In the genomic region with DNA sequence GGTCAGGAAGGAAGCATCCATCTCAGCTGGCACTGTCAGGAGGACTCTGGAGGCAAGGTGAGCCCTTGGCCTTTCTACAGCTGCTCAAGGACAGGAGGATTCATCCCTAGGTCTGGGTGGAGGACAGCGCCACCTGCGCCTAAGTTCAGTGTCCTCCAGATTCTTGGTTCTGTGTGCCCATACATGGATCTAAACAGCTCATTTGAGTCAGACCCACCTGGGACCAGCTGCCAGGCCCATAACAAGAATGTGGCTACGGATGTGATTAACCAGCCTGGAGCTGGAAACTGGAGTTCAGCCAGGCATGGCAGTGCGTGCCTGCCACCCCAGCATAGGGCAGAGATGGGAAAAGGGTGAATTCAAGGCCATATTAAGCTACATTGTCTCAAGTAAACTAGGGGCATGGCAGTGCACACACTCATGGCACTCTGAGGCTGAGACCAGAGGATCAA, we compare ENCODE assay signal across 9 mouse cellular contexts. TPM values are rescaled to one million over a fixed set of nuclear protein-coding genes. Genes with fewer than 3 reads are reported as not detected.
A peak's percentile ranks its signal among the peaks of the same experiment; 100 is the strongest.
DNase-seq lines count a peak whose midpoint lies in the region; ATAC-seq and TF ChIP-seq lines count a peak whose summit lies in the region.
"Had no signal": no experiment of that assay in that cellular context is flagged by ENCODE, and none has a peak within 500 bp of the region (broad histone marks: within the 10 kb centered on the region; RNA-seq: fewer than 3 reads in every experiment).

No protein-coding gene starts in this region.

- peaks cover 41% of the 10 kb centered on the region for H3K4me1 ChIP-seq in heart, embryonic 16.5 days (ENCODE audit: control insufficient read depth, insufficient read depth, low read length)
- H3K4me1 ChIP-seq in forebrain, postnatal 0 days (ENCODE audit: insufficient read depth): peaks cover 10% of the 10 kb centered on the region; the same call in 1 of the 2 replicates
- H3K4me1 ChIP-seq in stomach, embryonic 14.5 days (ENCODE audit: control insufficient read depth, insufficient read depth, low read length): peaks cover 15% of the 10 kb centered on the region

- H3K9ac ChIP-seq in heart, embryonic 16.5 days (ENCODE audit: low read length): no peak overlapping the region
- H3K9ac ChIP-seq in forebrain, postnatal 0 days: no peak overlapping the region
- no peak overlapping the region for H3K9ac ChIP-seq in stomach, embryonic 14.5 days (replicated peaks; ENCODE audit: low read depth, low read length)

- no peaks in the 10 kb centered on the region for H3K36me3 ChIP-seq in heart, embryonic 16.5 days (ENCODE audit: control insufficient read depth, insufficient read depth)
- no peaks in the 10 kb centered on the region for H3K36me3 ChIP-seq in forebrain, postnatal 0 days (ENCODE audit: insufficient read depth)
- H3K36me3 ChIP-seq in stomach, embryonic 14.5 days (ENCODE audit: control insufficient read depth, insufficient read depth, low read length): no peaks in the 10 kb centered on the region

- H3K4me2 ChIP-seq in heart, embryonic 16.5 days (ENCODE audit: low read depth, low read length): no peak overlapping the region
- H3K4me2 ChIP-seq in forebrain, postnatal 0 days (ENCODE audit: low read depth): peak overlapping the region; percentile 27; the same call in 1 of the 2 replicates
- no peak overlapping the region for H3K4me2 ChIP-seq in stomach, embryonic 14.5 days (replicated peaks; ENCODE audit: low read depth, low read length)

- 71% methylated on average over 4 of the region's 4 CpGs for WGBS in heart, embryonic 16.5 days
- 22% methylated on average over 4 of the region's 4 CpGs for WGBS in forebrain, postnatal 0 days
- WGBS in stomach, embryonic 14.5 days: 65% methylated on average over 4 of the region's 4 CpGs

- H3K4me3 ChIP-seq in heart, embryonic 16.5 days (ENCODE audit: low read length): no peak overlapping the region
- H3K4me3 ChIP-seq in forebrain, postnatal 0 days (ENCODE audit: low read depth, low read length): no peak overlapping the region
- no peak overlapping the region for H3K4me3 ChIP-seq in stomach, embryonic 14.5 days (ENCODE audit: low read depth, low read length)

- DNase-seq in heart, adult 18-20 months: no peak
- no peak for DNase-seq in forebrain, postnatal 0 days
- DNase-seq in kidney, postnatal 25 days: peak; percentile 62 to 81
- no peak for DNase-seq in spleen, postnatal 36 days (ENCODE audit: low spot score in 2 of 2)
- DNase-seq in layer of hippocampus, adult 9-11 months: no peak
- DNase-seq in cerebellum, postnatal 4 days (ENCODE audit: low spot score in 2 of 2): no peak
- DNase-seq: right cerebral cortex, adult 18-20 months had no signal

- no peaks in the 10 kb centered on the region for H3K27me3 ChIP-seq in heart, embryonic 16.5 days (ENCODE audit: control insufficient read depth, insufficient read depth, low read length)
- no peaks in the 10 kb centered on the region for H3K27me3 ChIP-seq in forebrain, postnatal 0 days (ENCODE audit: insufficient read depth, low read length)
- H3K27me3 ChIP-seq in stomach, embryonic 14.5 days (ENCODE audit: control insufficient read depth, insufficient read depth, low read length): no peaks in the 10 kb centered on the region

- ATAC-seq in heart, embryonic 16.5 days (replicated peaks; ENCODE audit: extremely low read depth, insufficient read depth, low FRiP score): peak; percentile 19; the same call in 1 of the 2 replicates
- ATAC-seq in forebrain, postnatal 0 days: no peak
- peak; percentile 5; the same call in 1 of the 2 replicates for ATAC-seq in stomach, embryonic 14.5 days (ENCODE audit: insufficient number of reproducible peaks, insufficient read depth, low FRiP score, low read depth)

- no peak for TF ChIP-seq CTCF in forebrain, postnatal 0 days (IDR thresholded peaks at IDR 0.05; ENCODE audit: low read depth)

- H3K27ac ChIP-seq in heart, embryonic 16.5 days (ENCODE audit: low read length): peak overlapping the region; percentile 17
- no peak overlapping the region for H3K27ac ChIP-seq in forebrain, postnatal 0 days (ENCODE audit: low read depth, low read length)
- peak overlapping the region; percentile 18; the same call in 1 of the 2 replicates for H3K27ac ChIP-seq in stomach, embryonic 14.5 days (ENCODE audit: low read length)

- H3K9me3 ChIP-seq in heart, embryonic 16.5 days (replicated peaks; ENCODE audit: control insufficient read depth, low read length): no peaks in the 10 kb centered on the region
- no peaks in the 10 kb centered on the region for H3K9me3 ChIP-seq in forebrain, postnatal 0 days (ENCODE audit: low read length)
- no peaks in the 10 kb centered on the region for H3K9me3 ChIP-seq in stomach, embryonic 14.5 days (ENCODE audit: control insufficient read depth, low read depth, low read length)

RNA-seq across cellular contexts. Expression of a gene that starts 14.8 kb away (rescaled TPM):
- 96.2 and 130 TPM in 2 replicates for polyA plus RNA-seq in heart, embryonic 16.5 days (2015; fragmentation: Nextera tagmentation; extraction: Ambion mirVana)
- 1 to 10 TPM; 7.9 to 8.5 TPM for total RNA-seq in heart, adult 18-20 months (2021)
- total RNA-seq in forebrain, postnatal 0 days (2014; rRNA removed): 24.7 and 28.4 TPM in 2 replicates
- 11.7 and 12.6 TPM in 2 replicates for polyA plus RNA-seq in forebrain, postnatal 0 days (2015; fragmentation: Nextera tagmentation; extraction: Ambion mirVana)
- polyA plus RNA-seq in stomach, embryonic 14.5 days (2014; fragmentation: Nextera tagmentation; extraction: Ambion mirVana): 49.8 and 56.3 TPM in 2 replicates

Comparison
In these comparisons a context has a peak if more than half of its experiments do, and no peak if none do; other contexts are left out.
1. DNase-seq: peak in kidney, postnatal 25 days (2 of 2); none in heart, adult 18-20 months (0 of 2), forebrain, postnatal 0 days (single experiment), spleen, postnatal 36 days (0 of 2), layer of hippocampus, adult 9-11 months (single experiment) and cerebellum, postnatal 4 days (0 of 2).